Mouse (Mus musculus) common myeloid progenitor, adult 5-6 weeks (primary cell): ENCODE measurements at regions not wholly inside any gene's neighbourhood (a gene's known extent, or its start where the extent isn't known, plus 50 kb on each side); places are given as distances from the start of the nearest gene placed in this dataset.

Source experiments
- ATAC-seq: replicated peaks from 2 replicates; pipeline ENCODE4 v1.8.0; 2016; ENCODE audit warnings: low read depth, mild to moderate bottlenecking, moderate TSS enrichment, inconsistent platforms; ENCODE audit not compliant: poor library complexity, severe bottlenecking

DNA sequence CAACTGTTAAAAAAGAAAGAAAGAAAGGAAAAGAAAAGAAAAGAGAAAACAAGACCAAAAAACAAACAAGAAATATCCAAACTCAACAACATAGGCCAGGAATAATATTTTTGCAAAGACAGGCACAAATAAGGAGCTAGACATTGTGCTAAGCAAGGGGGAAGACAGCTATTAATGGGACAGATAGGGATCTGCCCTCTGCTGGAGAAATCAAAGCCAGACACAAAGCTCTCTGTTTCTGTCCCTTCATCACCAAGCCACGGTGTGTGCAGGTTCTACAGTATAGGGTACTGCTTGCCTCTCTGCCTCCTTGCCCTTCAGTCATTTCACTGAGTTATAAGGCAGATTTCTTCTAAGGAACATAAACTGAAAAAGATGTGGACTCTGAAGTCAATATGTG is 57.8 kb upstream of the Chchd3 start:
- no peak for ATAC-seq

- ATAC-seq = no peak
These were observed 60.5 kb upstream of the Chchd3 start for GRCm38 (mm10) chr6:33120581-33120980.

DNA sequence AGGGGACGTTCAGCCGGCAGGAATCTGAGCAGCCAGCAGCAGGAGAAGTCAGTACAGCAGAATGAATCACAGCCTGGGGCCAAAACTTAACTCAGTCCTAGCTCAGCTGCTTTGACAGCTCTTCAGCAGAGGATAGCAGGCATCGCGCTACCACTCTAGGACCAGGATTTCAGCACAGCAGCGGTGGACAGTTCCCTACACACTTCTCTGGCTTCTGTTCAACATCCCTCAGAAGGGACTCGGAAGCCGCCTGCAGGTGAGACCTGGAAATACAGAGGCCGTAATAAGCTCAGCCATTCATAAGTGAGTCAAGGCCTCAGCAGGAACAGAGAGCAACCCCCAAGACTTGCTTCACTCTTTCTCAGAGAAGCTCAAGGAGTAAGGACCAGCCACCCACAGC is 66.5 kb upstream of the Chchd3 start:
- ATAC-seq = peak; percentile 100

DNA sequence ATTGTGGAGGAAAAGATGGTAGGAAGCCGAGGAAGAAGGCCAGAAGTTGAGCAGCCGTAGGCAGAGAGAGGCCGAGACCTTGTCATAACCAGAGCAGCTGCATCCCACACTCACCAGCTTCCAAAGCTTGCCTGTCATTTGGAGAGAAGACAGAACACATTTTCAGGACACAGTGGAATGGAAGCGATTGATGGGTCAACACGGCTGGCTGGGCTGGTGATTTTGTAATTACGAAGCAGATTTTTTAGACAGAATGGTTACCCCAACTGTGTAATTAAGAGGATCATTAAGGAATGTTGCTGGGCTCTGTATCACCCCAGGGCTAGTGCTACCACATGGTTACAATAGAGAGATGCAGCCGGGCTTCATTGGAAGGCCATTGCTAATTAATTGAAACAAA is 76.8 kb upstream of the Chchd3 start:
- no peak for ATAC-seq

GRCm38 (mm10) chr6:33137823-33138222 is 77.8 kb upstream of the Chchd3 start:
- ATAC-seq = 0 out of 2 replicates have a peak, but pooled peaks have one; percentile 45

GRCm38 (mm10) chr6:33166479-33166878 is 82.4 kb upstream of the Exoc4 start:
- no peak for ATAC-seq

DNA sequence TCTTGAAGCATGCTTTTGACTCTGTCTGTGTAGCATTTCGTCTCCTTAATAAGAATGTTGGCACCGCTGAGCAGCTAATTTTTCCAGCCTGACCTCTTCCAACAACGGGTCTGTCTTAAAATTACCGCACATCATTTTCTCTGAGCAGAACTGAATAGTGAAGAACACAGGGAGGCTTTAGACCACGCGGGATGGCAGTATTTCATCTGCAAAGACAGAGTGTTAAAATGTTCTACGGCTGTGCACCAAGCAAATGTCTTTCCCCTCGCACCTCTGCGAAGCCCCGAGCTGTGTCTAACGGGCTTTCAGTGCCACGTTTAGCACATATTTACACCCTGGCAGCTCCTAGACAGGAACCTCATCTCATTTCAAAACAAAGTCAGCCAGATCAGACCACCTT is 75.3 kb upstream of the Exoc4 start:
- ATAC-seq = no peak

DNA sequence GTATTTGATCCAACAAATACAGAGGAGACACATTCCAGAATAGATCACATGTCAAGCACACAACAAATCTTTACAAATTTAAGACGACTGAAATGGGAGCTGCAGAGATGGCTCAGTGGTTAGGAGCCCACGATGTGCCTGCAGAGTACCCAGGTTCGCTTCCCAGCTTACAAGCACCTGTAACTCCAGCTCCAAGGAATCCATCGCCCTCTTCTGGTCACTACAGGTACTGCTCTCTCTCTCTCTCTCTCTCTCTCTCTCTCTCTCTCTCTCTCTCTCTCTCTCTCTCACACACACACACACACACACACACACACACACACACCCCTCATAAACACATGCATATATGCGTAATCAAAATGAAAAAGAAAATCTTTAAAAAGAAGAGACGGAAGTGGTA is 74.3 kb upstream of the Exoc4 start:
- no peak for ATAC-seq

DNA sequence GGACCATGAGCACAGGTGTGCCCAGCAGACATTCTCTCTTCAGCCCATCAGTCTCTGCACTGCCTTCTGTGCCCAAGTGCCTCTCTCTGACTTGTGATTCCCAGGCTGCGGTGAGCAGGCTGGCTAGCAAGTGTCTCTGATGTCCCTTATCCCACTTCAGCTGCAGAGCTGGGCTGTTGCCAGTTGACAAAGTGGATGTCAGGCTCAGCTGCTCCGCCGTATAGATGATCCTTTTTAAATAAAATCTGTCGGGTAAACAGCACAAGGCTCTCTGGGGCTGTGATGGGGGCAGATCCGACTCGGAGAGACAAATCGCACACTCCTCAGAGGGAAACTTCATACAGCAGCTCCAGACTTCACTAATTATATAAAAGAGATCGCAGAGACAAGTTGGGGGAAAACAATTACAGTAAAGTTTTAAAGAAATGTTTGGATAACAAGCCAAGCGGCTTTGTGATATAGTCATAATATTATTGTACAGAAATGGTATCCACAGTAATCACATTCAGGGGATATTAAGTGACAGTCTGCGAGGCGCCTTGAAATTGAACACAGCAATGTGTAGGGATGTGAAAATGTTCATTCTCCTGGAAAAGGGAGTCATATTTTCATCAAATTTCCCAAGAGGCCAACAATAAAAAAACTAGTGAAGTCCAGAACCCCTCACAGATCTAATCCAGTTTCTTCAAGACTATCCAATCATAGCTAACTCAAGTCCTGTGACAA is 59.2 kb upstream of the Exoc4 start:
- no peak for ATAC-seq

- no peak for ATAC-seq
These were observed 55.1 kb upstream of the Exoc4 start for GRCm38 (mm10) chr6:33193823-33194222.
